Mouse (Mus musculus) adrenal gland, adult (tissue): ENCODE measurements around the gene Fbn1.
A peak's percentile ranks its signal among the peaks of the same experiment; 100 is the strongest.

Source experiments
- DNase-seq, 2 experiments: peaks; one replicate each; pipeline ENCODE4 v3.0.0; 2022 to 2023; ENCODE audit warnings: low spot score in 1 of 2; ENCODE audit not compliant: inconsistent age in 2 of 2

Fbn1 gene

DNA sequence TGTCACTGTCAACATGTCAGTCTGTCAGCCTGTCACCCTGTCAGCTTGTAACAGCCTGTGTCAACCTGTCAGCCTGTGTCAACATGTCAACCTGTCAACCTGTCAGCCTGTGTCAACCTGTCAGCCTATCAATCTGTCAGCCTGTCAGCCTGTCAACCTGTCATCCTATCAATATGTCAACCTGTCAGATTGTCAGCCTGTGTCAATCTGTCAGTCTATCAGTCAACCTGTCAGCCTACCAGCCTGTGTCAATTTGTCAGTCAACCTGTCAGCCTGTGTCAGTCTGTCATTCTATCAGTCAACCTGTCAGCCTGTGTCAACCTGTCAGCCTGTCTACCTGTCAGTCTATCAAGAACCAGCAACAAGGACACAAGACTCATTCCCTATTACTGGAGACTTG, 6.3 kb downstream of the Fbn1 start:
- DNase-seq: no peak

DNA sequence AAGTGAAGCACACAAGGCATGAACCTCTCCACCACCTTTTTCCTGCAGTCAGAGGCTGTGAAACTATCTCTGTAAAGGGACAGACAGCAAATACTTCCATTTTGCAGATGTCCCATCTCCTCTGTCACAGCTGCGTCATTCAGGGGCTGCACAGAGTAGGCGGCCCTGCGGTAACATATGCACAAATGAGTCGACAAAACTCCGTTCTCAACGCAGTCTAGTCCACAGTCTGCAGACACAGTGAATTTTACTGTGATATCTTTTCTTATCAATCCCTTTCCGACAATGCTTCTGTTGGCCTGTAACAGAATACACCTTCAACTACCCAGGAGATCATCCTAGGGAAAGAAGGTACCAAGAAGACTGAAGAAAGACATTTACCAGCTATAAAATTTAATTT, 9.6 kb downstream of the Fbn1 start:
- no peak for DNase-seq

DNA sequence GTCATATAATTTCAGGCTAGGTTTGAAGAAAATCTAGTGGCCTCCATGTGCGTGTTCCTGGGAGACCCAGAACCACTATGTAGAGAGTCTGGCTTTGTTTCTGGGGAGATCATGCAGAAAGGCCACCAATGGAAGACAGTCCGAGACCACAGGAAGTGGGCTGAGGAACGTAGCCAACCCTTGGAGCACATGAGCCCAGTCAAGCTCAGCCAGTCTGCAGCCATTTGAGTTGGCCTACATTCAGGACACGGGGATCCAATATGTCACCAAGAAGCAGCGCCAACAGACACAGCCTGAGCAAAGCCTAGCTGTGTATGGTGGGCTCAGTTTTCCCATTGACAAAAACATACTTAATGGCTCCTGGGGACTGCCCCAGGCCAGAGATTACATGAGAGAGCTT, 11.1 kb downstream of the Fbn1 start:
- DNase-seq: no peak

DNA sequence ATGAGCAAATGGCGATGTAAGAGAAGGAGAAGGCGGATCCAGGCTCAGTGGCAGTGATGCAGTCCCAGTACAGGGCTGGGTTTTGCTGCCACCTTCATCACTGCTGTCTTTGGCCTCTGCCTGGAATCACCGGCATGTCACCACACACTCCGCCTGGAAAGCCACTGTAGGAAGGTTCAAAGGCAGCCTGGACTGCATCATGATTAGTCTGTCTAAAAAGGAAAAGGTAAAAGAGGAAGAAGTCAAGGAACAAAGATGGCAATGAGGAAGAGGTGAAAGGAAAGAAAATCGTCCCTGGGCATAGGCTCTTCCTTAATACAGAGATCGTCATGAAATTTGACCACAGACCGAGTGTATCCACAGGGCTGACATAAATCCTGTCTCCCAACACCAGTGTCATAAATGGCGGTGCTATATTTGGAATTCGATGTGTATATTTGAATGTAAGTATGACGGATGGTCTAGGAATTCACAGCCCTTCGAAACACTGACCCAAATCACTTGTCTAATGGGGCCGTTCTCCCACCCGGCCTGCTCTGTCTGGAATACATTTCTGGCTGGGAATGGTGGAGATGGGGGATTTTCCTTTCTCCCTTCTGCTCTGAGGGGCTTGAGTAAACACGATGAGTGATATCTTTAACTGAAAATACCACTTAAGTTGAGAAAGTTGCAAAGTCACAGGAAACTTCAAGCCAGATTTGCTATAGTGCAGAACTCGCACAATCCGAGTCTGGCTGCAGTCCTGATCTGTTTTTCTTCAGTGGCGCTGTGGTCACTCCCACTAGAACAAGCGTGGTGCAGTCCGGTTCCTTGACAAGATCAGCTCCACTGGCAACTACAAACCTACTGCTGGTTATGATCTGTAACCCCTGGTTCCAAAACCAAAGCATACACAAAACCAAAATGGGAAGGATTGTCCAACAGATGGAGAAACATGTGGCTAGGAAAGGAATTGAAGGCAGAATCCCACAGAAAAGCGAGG, 12.7 kb downstream of the Fbn1 start:
- DNase-seq: no peak

DNA sequence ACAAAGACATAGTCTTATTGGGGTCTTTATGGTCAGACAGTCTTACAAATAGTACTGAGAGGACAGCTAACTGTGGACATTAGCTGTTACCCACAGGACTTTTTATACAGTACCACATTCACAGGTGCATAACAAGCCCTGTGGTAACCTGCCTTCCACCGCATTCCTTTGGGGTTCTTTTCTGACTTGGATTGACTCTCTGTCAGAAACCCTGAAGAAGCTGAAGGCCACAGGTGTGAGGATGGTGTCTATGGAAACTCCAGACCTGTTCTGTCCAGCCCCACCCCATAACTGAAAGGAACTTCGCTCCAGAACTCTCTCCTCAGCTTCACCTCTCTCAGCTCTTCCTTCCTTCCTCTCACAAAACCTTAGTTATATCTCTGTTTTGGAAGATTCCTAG, 13.5 kb downstream of the Fbn1 start:
- DNase-seq: no peak

DNA sequence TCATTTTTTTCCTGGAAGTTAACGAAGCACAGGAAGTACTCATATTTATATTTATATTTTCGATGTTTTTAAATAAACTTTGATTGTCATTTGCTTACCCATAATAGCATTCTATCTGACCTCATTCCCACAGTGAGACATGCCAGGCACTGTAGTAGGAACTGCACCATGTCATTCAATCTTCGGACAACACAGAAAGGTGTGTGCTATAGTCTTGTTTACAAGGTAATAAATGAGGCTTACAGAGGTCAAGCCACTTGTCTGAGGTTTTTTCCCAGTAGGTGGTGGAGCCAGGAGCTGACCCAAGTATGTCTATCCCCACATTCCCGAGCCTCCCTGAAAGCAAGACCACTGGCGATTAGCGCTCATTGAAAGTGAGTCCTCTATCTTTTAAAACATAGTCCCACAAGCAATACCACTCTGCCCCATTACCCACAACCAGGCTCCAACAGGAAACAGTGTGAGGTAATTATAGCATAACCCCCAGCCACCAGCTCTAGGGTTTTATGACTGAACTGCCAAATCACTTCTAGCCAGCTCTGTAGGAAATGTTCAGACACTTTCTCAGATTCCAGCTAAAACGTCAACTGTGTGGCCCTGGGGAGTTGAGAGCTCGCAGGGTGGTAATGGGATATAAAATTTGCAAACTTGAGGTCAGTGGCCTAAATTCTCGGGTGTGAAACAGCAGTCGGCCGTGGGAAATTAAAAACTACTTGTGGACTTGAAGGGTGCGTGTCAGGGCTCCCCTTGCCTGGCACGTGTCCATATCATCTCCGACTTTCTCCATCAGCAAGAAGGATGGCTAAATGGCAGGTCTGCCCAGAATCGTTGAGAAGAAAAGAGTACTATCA, 15.5 kb downstream of the Fbn1 start:
- DNase-seq: no peak

DNA sequence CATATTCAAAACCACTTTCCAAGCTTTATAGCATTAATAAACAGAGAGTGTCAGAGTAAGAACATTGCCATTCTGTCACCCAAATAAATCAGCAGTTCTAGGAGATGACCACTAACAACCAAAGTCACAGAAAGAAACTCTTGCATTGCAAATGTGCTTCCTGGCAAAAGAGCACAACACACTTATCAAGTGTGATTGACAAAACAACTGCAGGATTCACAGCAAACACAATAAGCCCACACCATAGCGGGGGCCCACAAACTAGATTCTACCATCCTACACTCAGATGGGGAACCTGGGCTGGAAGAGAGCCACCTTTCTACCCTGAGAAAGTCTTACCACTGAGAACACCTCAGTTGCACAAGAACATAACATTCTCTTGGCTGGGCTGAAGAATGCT, 17.8 kb downstream of the Fbn1 start:
- DNase-seq: no peak

DNA sequence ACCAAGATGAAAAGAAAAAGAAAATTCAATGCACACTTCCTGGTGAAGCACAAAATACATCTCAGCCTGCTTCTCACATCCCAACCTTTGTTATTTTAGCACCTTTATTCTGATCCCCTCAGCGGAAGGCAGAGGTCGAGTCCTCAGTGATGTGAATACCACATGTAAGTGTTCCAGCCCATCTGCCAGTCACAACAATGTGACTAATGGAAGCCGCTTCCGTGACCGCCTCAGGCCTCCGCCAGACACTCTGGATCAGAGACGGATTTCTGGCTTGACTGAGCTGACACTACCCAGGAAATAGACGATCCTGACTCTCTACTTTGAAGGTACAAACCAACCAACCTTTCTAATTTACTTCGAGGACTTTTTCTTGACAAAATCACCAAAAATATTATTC, 22.9 kb downstream of the Fbn1 start:
- DNase-seq: no peak

DNA sequence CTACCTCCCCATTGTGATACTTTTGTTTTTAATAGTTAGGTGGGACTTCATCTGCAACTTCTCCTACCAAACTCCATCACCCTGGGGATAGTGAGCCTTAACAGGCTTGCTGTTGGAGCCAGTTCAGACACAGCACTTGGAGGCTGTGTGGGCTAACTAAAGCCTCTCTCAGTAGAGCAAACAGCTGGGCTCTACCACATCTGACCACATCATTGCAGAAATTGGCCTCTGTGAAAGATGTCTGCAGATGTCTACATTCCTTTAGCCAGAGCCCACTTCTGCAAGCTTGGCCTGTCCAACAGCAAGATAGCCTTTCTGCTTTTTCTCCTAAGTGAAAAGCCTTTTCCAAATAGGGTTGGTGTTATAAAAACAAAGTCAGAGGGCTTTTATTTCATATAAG, 23.6 kb downstream of the Fbn1 start:
- DNase-seq: no peak

DNA sequence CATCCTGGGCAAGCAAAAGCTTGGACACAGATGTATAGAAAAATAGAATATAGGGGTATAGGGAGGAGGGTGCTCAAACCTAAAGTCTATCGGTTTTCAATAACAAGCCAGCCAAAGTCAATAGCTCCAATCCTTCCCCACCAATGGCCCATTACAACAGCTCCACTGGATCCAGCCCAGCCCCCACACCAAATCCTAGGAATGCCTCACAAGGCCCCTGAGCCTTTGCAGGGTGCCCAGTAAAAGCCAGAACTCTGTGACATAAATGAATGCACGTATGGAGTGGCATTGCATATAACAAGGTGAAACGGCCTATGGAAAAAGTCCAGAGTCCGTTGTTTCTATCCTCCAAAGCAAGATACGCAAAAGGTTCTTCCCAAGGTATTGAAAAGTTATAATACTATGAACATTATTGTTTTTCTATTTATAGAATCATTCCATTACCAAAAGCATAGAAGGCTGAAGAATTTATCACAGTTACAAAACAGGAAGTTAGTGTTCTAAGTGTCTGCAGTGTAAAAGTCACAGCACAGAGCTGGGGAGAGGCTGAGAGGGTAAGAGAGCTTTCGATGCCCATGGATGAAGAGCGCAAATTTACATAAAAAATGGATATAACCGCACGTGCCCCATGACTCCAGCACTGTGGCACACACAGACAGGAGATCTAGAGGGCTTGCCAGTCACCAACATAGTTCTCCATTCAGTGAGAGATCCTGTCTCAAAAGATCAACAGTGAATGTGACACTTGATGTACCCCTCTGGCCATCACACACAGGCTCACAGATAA, 26.1 kb downstream of the Fbn1 start:
- DNase-seq: no peak

DNA sequence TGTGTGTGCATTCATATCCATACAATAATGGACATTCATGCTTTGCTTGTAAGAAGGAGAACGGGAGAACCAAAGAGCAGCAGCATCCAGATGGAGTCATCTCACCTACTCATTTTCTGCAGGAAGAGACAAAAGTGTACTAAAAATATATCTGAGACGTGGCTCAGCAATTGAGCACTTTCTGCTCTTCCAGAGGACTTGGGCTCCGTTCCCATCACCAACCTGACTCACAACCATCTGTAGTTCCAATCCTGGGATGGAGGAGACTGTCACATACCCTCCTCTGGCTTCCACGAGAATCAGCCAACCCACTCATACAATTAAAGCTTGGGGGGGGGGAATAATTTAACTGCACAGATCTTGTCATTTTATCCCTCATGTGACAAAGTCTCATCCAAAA, 26.7 kb downstream of the Fbn1 start:
- DNase-seq: no peak

DNA sequence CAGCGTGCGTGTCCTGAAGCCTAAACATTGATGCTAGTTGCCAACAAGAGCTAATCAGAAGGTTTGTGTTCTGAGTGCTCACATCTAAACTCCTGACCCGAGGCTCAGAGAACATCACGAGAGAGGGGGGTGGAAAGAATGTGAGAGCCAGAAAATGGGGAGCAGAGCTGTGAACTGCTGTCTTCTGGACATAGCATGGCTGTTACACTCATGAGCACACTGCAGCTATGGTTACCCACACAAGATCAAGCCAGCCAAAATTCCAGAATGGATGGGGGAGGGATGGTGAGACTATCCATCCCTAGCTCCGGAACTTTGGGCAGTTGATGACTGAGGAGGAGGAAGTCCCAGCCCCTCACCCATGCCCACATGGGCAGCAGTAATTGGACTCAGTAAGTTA, 27.7 kb downstream of the Fbn1 start:
- DNase-seq: no peak

DNA sequence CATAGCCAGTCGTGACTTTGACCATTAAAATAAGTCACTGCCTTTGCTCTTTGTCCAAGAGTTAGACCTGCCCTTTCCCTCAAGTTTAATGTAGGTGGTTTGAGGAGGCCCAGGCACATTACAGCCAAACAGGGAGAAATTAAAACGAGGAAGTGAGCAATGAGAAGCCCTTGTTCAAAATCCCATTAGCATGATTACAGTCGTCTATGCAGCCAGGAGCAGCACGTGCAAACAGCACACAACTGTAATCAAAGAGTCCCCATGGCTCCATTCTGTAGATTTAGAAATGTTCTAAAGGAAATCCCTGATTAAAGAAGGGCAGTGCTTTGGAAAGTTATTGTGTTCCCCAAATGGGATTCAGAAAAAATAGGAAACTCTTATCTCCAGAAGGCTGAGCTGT, 29.1 kb downstream of the Fbn1 start:
- DNase-seq: no peak

DNA sequence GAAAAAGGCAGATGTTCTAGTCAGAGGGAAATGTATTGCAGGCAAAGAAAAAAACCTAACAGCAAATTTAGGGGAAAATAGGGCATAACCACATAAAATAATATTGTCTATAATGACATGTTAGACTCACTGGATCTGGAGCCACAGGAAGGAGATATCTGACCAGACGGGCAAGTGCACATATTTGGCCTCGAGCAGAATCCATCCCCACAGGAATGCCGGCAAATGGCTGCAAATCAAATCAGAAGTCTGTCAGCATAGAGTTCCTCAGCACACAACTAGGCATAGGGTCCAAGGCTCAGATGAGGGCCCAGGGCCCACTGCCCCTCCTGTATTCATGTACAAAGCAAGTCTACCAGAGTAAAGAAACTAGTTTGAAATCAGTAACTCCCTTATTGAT, 30.4 kb downstream of the Fbn1 start:
- no peak for DNase-seq

DNA sequence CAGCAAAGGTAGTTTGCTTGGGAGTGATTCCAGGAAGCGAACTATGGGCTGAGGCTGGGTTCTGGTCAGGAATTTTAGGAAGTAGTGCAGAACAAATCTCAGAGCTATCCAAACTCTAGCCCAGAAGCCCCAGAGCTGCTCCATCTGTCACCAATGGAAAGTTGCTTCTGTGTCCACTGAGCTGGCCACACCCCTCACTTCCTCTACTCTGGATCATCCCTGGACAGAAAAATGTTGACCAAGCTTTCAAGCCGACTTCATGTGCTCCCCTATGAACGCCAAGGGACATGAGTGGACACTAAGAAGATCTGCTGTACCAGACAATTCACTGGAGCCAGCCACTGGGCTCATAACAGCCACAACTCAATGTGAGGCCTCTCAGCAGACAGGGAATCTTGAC, 31.6 kb downstream of the Fbn1 start:
- DNase-seq: no peak

DNA sequence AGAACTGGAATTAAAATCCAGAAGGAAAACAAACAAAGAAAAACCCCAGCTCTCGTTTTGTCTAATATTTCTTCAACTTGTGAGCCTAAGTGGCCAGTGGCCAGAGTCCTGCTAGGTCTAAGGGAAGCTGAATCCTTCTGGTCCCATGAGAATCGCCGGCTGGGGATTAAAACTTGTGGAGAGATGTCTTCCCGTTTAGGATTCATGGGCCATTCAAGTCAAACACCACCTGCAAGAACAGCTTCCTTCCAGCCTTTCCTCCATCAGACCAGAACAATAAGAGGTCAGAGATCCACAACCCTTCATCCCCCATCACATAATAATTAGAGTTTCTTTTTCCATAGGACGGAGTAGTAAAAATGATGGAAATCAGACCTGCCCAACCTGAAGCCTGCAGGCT, 33.1 kb downstream of the Fbn1 start:
- DNase-seq: no peak

DNA sequence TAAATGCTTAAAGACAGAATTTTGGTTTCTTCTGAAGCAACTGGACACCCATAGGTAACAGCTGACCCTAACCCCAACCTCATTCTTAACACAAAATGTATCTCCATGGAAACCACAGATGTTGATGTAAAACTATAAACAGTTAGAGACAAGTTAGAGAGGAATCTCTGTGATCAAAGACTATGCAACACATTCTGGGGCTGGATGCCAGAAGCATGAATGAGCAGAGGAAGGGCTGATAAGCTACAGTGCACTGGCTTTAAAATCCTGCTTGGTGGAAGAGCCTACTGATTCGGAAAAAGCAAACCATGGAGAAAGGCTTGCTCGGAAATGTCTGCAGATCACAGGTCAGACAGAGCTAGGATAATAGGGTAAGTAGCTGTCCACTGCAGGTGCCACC, 34.6 kb downstream of the Fbn1 start:
- DNase-seq: peak in 1 of 2 experiments; percentile 29

DNA sequence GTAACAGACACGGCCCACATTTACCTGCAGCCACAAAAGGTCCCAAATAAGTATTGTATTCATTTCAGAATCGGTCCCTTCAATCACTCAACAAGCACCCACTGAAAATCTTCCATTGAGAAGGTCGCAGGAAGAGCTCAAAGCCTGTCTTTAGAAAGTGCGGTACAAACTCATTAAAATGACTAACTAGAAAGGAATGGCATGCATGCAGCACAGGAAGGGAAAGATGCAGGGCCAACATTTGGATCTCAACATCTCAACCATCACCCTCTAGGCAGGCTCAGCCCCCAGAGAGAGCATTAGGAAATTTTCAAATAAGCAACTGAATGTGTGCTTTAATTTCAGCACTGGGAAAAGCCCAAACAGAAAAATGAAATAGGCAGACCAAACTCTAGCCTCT, 36.1 kb downstream of the Fbn1 start:
- DNase-seq: no peak

DNA sequence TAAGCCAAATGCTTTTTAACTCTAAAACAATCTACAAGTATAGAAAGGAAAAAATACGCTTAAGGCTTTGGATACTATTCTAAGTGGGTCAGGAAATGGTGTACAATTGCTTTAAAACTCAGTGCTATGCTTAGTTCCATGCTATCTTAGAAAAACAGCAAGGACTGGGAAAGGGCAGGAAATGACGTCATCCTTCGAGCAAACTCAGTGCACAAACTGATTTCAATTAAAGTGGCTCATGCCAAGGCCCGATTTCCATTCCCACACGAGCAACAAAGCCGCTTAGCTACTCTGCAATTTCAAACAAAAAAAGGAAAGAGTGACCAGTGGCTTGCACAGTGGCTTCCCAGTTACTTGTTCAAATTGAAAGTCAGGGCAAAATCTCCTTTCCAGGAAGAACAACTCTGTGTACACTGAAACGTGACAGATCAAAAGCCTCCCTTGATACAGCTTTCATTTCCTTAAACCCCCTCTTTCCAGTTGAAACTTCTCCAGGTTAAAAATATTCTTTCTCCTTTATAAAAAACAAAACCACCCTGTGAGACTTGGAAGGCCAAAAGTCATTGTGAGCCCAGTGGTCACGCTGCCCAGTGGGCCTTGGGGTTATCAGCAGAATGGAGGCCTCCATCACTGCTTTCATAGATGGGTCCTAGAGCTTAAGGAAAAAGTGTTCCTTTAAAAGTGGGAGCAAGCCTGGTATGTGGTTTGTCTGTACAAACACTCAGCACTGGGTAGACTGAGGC, 37.1 kb downstream of the Fbn1 start:
- peak in 1 of 2 experiments; percentile 46 for DNase-seq

DNA sequence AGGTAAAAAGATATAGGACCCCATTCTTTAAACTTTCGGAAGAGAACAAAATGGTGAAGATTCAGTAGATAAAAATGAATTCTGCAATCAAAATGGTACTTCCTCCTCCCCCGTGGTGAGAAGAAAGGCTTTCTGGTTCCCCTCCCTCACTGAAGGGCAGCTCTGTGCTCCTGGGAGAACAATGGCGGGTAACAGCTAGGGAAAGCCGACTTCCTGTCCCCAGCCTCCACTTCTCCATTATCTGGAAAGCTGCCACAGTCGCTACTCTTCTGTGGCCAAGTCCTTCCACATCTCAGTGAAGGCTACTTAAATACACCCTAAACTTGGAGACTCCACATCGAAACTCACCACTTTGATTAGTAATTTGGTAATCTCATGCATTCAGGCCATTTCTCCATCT, 43.8 kb downstream of the Fbn1 start:
- no peak for DNase-seq

DNA sequence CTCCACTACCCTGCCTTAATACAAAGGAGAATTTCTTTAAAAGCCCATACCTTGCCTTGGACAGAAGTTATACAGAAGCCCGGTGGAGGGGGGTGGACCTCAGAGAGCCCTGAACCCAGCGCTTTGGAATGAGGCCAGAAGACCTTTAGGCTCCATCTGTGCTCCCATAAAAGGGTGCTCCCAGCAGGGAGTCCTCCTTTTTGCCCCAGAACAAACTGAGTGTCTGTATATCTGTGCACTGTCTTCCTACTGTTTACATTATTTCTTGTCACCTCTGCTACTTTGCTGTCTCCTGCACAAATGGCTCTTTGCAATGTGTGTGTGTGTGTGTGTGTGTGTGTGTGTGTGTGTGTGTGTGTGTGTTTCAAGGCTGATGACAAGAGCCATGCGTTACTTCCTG, 48.7 kb downstream of the Fbn1 start:
- DNase-seq: no peak
